Mouse (Mus musculus) heart, postnatal 0 days (tissue): ENCODE results near the gene Slc35f3. TPM values are rescaled to one million over a fixed set of nuclear protein-coding genes. Genes with fewer than 3 reads are reported as not detected.

Experiments used
- ATAC-seq: fragments of 200-750 bp; cut with Nextera tagmentation; 2 replicates; pipeline ENCODE4 v1.8.0; 2017; ENCODE audit warnings: low read depth, moderate number of reproducible peaks, moderate library complexity; ENCODE audit not compliant: insufficient read depth
- DNase-seq: peaks from one replicate; pipeline ENCODE4 v3.0.0-alpha.2; 2016; ENCODE audit warnings: low spot score
- H3K27ac ChIP-seq: fragments of 300-500 bp; sonication (generic); 2 replicates; pipeline ENCODE4 v1.5.1; 2014; ENCODE audit warnings: low read depth, mild to moderate bottlenecking
- H3K27me3 ChIP-seq: fragments of 300-500 bp; sonication (generic); 2 replicates; pipeline ENCODE4 v1.6.1; 2014; ENCODE audit warnings: low read length, mixed read lengths; ENCODE audit not compliant: control insufficient read depth, insufficient read depth
- H3K36me3 ChIP-seq: fragments of 300-500 bp; sonication (generic); replicated peaks from 2 replicates; pipeline ENCODE4 v1.6.1; 2014; ENCODE audit warnings: low read length, mixed read lengths; ENCODE audit not compliant: control insufficient read depth, insufficient read depth
- H3K4me1 ChIP-seq: fragments of 300-500 bp; sonication (generic); 2 replicates; pipeline ENCODE4 v1.6.1; 2014; ENCODE audit warnings: antibody characterized with exemption; ENCODE audit not compliant: control insufficient read depth, insufficient read depth
- H3K4me2 ChIP-seq: fragments of 300-500 bp; sonication (generic); 2 replicates; pipeline ENCODE4 v1.6.1; 2014; ENCODE audit warnings: low read depth, mild to moderate bottlenecking, low read length, moderate library complexity
- H3K4me3 ChIP-seq: fragments of 300-500 bp; sonication (generic); 2 replicates; pipeline ENCODE4 v1.5.1; 2014; ENCODE audit warnings: low read depth, low read length
- H3K9ac ChIP-seq: fragments of 300-500 bp; sonication (generic); replicated peaks from 2 replicates; pipeline ENCODE4 v1.6.1; 2014; ENCODE audit warnings: low read depth, low read length, mixed read lengths
- H3K9me3 ChIP-seq: fragments of 300-500 bp; sonication (generic); replicated peaks from 2 replicates; pipeline ENCODE4 v1.6.1; 2016; ENCODE audit warnings: low read length; ENCODE audit not compliant: control insufficient read depth
- CTCF ChIP-seq: IDR thresholded peaks from 2 replicates; pipeline ENCODE4 v1.5.1; 2016; ENCODE audit warnings: antibody characterized with exemption, control low read depth, low read depth
- EP300 ChIP-seq: IDR thresholded peaks from 2 replicates; pipeline ENCODE4 v1.6.1; 2016; ENCODE audit warnings: antibody characterized with exemption, low read depth
- WGBS: fragments of 180-500 bp; shearing (Covaris S2); extraction: QIAGEN DNeasy Blood & Tissue Kit; methylation state at CpG from one replicate; pipeline ENCODE4 v1.1.7; 2014; 5-methylcytosine and 5-hydroxymethylcytosine counted together
- polyA plus RNA-seq: library from polyadenylated mRNA; unstranded; fragments of >200 nt; fragmentation: Nextera tagmentation; extraction: Ambion mirVana; gene quantifications from 2 replicates; pipeline ENCODE4 v1.2.1, GENCODE M21; 2015
- total RNA-seq: library from RNA; depleted of rRNA; stranded (reverse); fragments of >200 nt; gene quantifications from 2 replicates; pipeline ENCODE4 v1.2.3, GENCODE M21; 2014; ENCODE audit warnings: low replicate concordance

The Slc35f3 gene
- total and polyA plus RNA-seq, 2 experiments from 2014 or later = not detected

DNA sequence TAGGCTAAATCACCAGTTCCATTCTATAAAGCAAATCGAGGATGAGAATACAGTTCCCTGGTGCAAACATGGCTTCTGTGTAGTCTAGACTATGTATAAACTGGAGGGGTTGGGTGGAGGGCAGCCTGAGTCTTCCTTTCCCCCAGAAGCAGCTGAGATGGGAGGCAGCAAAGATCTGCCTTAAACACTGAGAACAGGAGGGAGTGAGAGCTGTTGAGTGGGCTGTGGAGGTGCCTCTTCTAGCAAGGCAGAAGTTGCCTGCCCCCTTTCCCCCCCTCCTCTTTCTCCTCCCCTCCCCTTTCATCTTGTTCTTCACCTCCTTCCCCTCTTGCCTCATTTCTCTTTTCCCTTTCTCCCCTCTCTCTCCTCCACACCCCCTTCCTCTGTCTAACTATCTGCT is 33.2 kb upstream of the Slc35f3 start:
- H3K4me3 ChIP-seq = no peak overlapping the region
- no peak overlapping the region for H3K27ac ChIP-seq
- H3K4me1 ChIP-seq = no peaks in the 10 kb centered on the region
- H3K27me3 ChIP-seq = no peaks in the 10 kb centered on the region
- 50% methylated on average over 1 of the region's 1 CpGs for WGBS
- H3K9ac ChIP-seq = no peak overlapping the region
- ATAC-seq (no peak), DNase-seq (no peak)
- H3K4me2 ChIP-seq = no peak overlapping the region
- H3K36me3 ChIP-seq = no peaks in the 10 kb centered on the region
- H3K9me3 ChIP-seq = no peaks in the 10 kb centered on the region
- no peak for TF ChIP-seq EP300
- TF ChIP-seq CTCF = no peak

DNA sequence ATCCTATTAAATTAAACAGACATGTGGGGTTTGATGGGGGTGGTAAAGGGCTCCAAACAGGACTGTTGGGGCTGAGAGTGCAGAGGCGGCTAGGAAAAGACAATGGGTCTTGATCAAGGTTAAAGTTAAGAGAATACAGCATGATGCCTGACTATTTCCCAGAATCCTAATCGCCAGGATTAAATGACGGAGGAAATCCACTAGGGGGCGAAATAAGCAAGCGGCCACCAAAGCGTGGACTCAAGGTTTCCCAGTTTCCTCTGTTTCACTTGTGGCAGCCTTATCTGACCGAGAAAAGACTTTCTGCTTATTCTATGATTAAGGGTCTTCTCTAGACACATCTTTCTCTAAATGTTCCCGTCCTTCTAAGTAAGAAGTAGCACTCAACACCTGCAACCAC is 31.2 kb upstream of the Slc35f3 start:
- peak; percentile 10 for DNase-seq
- 20% methylated on average over 8 of the region's 8 CpGs for WGBS
- Histone ChIP-seq H3K4me1 (no peaks in the 10 kb centered on the region), H3K9me3 (no peaks in the 10 kb centered on the region), H3K9ac (no peak overlapping the region), H3K36me3 (no peaks in the 10 kb centered on the region), H3K4me3 (no peak overlapping the region), H3K4me2 (no peak overlapping the region), H3K27ac (no peak overlapping the region), H3K27me3 (no peaks in the 10 kb centered on the region)
- TF ChIP-seq CTCF = peak; percentile 57
- no peak for TF ChIP-seq EP300
- no peak for ATAC-seq

DNA sequence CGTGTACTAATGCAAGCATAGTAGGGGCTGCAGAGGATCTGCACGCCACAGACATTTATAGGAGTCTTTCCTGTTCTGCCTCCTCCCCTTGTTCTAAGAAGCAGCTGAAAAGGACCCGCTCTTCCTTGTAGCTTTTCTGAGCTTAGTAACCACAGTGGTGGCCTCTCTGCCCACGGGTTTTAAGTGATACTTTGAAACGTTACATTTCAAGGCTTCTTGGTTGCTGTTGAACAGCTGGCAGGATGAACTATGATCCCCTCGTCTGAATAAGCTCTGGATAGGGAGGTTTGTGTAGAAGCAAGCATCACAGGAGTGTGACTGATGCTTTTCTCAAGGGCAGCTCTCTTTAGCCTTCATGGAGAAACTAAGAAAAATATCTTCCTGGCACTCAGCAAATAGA is 28.6 kb upstream of the Slc35f3 start:
- no peak overlapping the region for H3K9ac ChIP-seq
- no peak for TF ChIP-seq CTCF
- no peaks in the 10 kb centered on the region for H3K27me3 ChIP-seq
- no peak overlapping the region for H3K4me2 ChIP-seq
- H3K27ac ChIP-seq = no peak overlapping the region
- ATAC-seq (no peak), DNase-seq (no peak)
- H3K36me3 ChIP-seq = no peaks in the 10 kb centered on the region
- H3K4me1 ChIP-seq = no peaks in the 10 kb centered on the region
- no peaks in the 10 kb centered on the region for H3K9me3 ChIP-seq
- H3K4me3 ChIP-seq = no peak overlapping the region
- WGBS = 48% methylated on average over 6 of the region's 6 CpGs

DNA sequence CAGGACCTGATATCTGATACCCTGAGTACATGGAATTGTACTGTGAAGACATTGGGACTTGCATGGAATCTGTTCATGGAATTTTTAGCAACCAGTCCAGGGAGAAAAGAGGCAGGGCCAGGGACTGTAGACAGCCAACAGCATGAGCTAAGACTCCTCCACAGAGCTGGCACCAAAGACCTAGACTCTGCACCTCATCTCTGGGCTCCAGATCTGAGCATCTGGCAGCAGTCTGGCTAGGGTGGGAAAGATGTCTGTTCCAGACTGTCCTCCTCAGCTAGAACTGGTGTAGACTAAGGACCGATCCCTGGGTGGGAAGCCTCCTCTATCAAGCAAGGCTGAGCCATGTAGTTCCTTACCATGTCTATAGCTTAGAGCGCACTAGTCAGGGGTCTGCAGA is 25.9 kb upstream of the Slc35f3 start:
- Histone ChIP-seq H3K4me2 (no peak overlapping the region), H3K36me3 (no peaks in the 10 kb centered on the region), H3K27me3 (no peaks in the 10 kb centered on the region), H3K4me1 (no peaks in the 10 kb centered on the region), H3K4me3 (no peak overlapping the region), H3K9me3 (no peaks in the 10 kb centered on the region), H3K27ac (no peak overlapping the region), H3K9ac (no peak overlapping the region)
- ATAC-seq (no peak), DNase-seq (no peak)
- no peak for TF ChIP-seq CTCF
- TF ChIP-seq EP300 = no peak
- 89% methylated on average over 2 of the region's 2 CpGs for WGBS

DNA sequence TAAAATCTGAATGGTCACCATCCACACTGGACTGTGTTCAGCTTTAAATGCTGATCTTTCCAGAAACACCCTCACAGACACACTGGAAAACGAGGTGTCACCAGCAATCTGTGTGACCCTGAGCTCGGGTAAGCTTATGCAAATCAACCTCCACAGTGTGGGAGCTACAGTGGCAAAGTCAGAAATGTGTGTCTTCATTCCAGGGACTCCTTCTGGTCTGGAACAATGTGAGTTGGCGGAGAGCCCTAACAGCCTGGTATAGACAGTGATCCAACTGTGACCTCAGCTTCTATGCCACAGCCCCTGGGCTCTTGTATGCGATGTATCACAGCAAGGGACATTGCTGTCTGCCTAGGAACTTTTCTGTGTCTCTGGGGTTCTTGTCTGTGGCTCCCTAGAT is 25.3 kb upstream of the Slc35f3 start:
- no peak overlapping the region for H3K9ac ChIP-seq
- DNase-seq (no peak), ATAC-seq (peak; percentile 39; the same call in 1 of the 2 replicates)

DNA sequence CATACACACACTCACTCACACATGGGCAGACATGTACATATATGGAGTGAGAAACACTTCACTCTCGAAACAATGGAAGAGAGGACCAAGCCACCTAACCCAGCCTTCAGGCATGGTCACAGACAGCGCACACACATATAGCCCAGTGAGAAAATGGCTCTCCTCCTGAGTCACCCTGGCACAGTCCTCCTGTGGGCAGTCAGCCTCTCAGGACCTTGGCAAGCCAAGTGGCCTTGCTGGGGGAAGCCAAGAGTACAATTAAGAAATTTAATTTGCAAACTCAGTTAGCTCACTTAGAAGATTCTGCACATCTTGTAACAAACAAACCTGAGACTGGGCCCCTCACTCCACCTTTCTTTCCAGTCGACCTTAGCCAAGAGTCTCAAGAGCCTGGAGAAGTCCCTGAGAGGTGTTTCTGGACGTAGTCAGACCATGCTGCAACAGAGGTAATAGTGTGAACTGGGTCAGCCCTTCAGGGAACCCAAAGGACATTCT is 23.4 kb upstream of the Slc35f3 start:
- H3K27me3 ChIP-seq = no peaks in the 10 kb centered on the region
- H3K9me3 ChIP-seq = no peaks in the 10 kb centered on the region
- DNase-seq (no peak), ATAC-seq (no peak)
- no peak overlapping the region for H3K27ac ChIP-seq
- H3K36me3 ChIP-seq = no peaks in the 10 kb centered on the region
- 48% methylated on average over 4 of the region's 4 CpGs for WGBS
- no peak for TF ChIP-seq EP300
- TF ChIP-seq CTCF = no peak
- no peak overlapping the region for H3K9ac ChIP-seq
- no peak overlapping the region for H3K4me3 ChIP-seq
- H3K4me2 ChIP-seq = no peak overlapping the region
- H3K4me1 ChIP-seq = no peaks in the 10 kb centered on the region

More for the DNA sequence above, 25.3 kb upstream of the Slc35f3 start:
- H3K27me3 ChIP-seq = no peaks in the 10 kb centered on the region
- no peaks in the 10 kb centered on the region for H3K9me3 ChIP-seq
- H3K36me3 ChIP-seq = no peaks in the 10 kb centered on the region
- TF ChIP-seq CTCF = no peak
- TF ChIP-seq EP300 = no peak
- H3K4me2 ChIP-seq = no peak overlapping the region
- no peak overlapping the region for H3K27ac ChIP-seq
- WGBS = 45% methylated on average over 4 of the region's 4 CpGs
- no peaks in the 10 kb centered on the region for H3K4me1 ChIP-seq
- no peak overlapping the region for H3K4me3 ChIP-seq
